8 mouse cellular contexts compared by ENCODE assay signal in the genomic region with DNA sequence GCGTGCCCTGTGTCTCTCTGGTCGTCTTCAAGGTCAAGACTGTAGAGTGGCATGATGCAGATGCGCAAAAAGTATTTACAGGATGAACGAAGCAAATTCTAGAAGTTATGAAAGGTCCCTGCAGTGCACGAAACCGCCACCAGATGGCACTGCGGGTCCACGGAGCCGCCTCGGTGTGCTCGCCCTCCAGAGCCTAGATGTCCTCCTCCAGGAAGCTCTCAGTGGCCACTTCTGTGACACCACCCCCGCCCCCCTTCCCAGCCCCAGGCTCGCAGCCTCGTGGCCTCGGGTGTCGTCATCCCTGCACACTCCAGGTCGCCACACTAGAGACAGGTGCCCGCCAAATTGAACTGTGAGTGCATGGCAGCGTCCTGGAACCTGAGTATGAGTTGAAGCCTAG. TPM values are rescaled to one million over a fixed set of nuclear protein-coding genes. Genes with fewer than 3 reads are reported as not detected.
A peak's percentile ranks its signal among the peaks of the same experiment; 100 is the strongest.
DNase-seq lines count a peak whose midpoint lies in the region; ATAC-seq and TF ChIP-seq lines count a peak whose summit lies in the region.

No protein-coding gene starts in this region.

- ATAC-seq in embryonic facial prominence, embryonic 13.5 days (ENCODE audit: insufficient number of reproducible peaks, insufficient read depth, low FRiP score, low TSS enrichment, low read depth): no peak
- ATAC-seq in monocyte, adult 5-6 weeks (replicated peaks; ENCODE audit: insufficient number of reproducible peaks, low FRiP score, low TSS enrichment, poor library complexity, severe bottlenecking): peak; percentile 85
- ATAC-seq in stomach, embryonic 14.5 days (ENCODE audit: insufficient number of reproducible peaks, insufficient read depth, low FRiP score, low read depth): peak; percentile 57; the same call in 1 of the 2 replicates

- WGBS in embryonic facial prominence, embryonic 13.5 days: 2% methylated on average over 19 of the region's 19 CpGs
- WGBS in liver, adult 2 months: 5% methylated on average over 19 of the region's 19 CpGs
- WGBS in stomach, embryonic 14.5 days: 3% methylated on average over 19 of the region's 19 CpGs

- TF ChIP-seq POLR2A in liver, adult 2 months (IDR thresholded peaks at IDR 0.05; ENCODE audit: extremely low read depth, insufficient read depth, low read length): no peak

- H3K4me3 ChIP-seq in embryonic facial prominence, embryonic 13.5 days: peak overlapping the region; percentile 21
- H3K4me3 ChIP-seq in liver, adult 2 months (ENCODE audit: insufficient read depth, low read depth, low read length): no peak overlapping the region
- H3K4me3 ChIP-seq in stomach, embryonic 14.5 days (ENCODE audit: low read depth, low read length): no peak overlapping the region

- peak; percentile 75 for DNase-seq in 3T3-L1 (ENCODE audit: low read depth, low spot score)
- DNase-seq in adrenal gland, postnatal 36 days: peak; percentile 82 to 88
- peak; percentile 33 to 73 for DNase-seq in heart, adult 9 months (ENCODE audit: low spot score in 2 of 2)
- DNase-seq in kidney, adult 8-10 months: peak; percentile 69 to 88
- DNase-seq in liver, adult 2 months (ENCODE audit: extremely low read depth, low read depth, low spot score): peak; percentile 36

- peaks cover 63% of the 10 kb centered on the region for H3K27me3 ChIP-seq in embryonic facial prominence, embryonic 13.5 days
- peaks cover 12% of the 10 kb centered on the region; the same call in 1 of the 2 replicates for H3K27me3 ChIP-seq in liver, adult 2 months (ENCODE audit: control insufficient read depth, insufficient read depth, low read length)
- 0 out of 2 replicates have a peak, but pooled peaks cover 4% of the 10 kb centered on the region for H3K27me3 ChIP-seq in stomach, embryonic 14.5 days (ENCODE audit: control insufficient read depth, insufficient read depth, low read length)

- H3K79me2 ChIP-seq in liver, adult 2 months (ENCODE audit: control insufficient read depth, insufficient read depth, low read length): no peaks in the 10 kb centered on the region

- H3K4me1 ChIP-seq in embryonic facial prominence, embryonic 13.5 days: peaks cover 15% of the 10 kb centered on the region
- H3K4me1 ChIP-seq in liver, adult 2 months (ENCODE audit: control insufficient read depth, insufficient read depth, low read length): peaks cover 2% of the 10 kb centered on the region; the same call in 1 of the 2 replicates
- H3K4me1 ChIP-seq in stomach, embryonic 14.5 days (ENCODE audit: control insufficient read depth, insufficient read depth, low read length): no peaks in the 10 kb centered on the region

- H3K27ac ChIP-seq in embryonic facial prominence, embryonic 13.5 days: no peak overlapping the region
- H3K27ac ChIP-seq in liver, adult 2 months (replicated peaks; ENCODE audit: insufficient read depth, low read depth, low read length): no peak overlapping the region
- no peak overlapping the region for H3K27ac ChIP-seq in stomach, embryonic 14.5 days (ENCODE audit: low read length)

- no peaks in the 10 kb centered on the region for H3K36me3 ChIP-seq in embryonic facial prominence, embryonic 13.5 days
- H3K36me3 ChIP-seq in liver, adult 2 months (ENCODE audit: control insufficient read depth, insufficient read depth, low read length): no peaks in the 10 kb centered on the region
- no peaks in the 10 kb centered on the region for H3K36me3 ChIP-seq in stomach, embryonic 14.5 days (ENCODE audit: control insufficient read depth, insufficient read depth, low read length)

- TF ChIP-seq CTCF in liver, adult 2 months (IDR thresholded peaks at IDR 0.05; ENCODE audit: low read depth, low read length): peak; percentile 98

- peak overlapping the region; percentile 46 for H3K4me2 ChIP-seq in embryonic facial prominence, embryonic 13.5 days
- peak overlapping the region; percentile 28; the same call in 1 of the 2 replicates for H3K4me2 ChIP-seq in stomach, embryonic 14.5 days (replicated peaks; ENCODE audit: low read depth, low read length)

- H3K9ac ChIP-seq in embryonic facial prominence, embryonic 13.5 days: peak overlapping the region; percentile 52; the same call in 1 of the 2 replicates
- no peak overlapping the region for H3K9ac ChIP-seq in liver, adult 2 months (ENCODE audit: low read depth, low read length)
- H3K9ac ChIP-seq in stomach, embryonic 14.5 days (replicated peaks; ENCODE audit: low read depth, low read length): no peak overlapping the region

- no peaks in the 10 kb centered on the region for H3K9me3 ChIP-seq in embryonic facial prominence, embryonic 13.5 days
- H3K9me3 ChIP-seq in stomach, embryonic 14.5 days (ENCODE audit: control insufficient read depth, low read depth, low read length): no peaks in the 10 kb centered on the region

RNA-seq across cellular contexts. Expression of gene Ckm, which starts 0.8 kb away (rescaled TPM):
- total RNA-seq in adrenal gland, postnatal 36 days (2021): under 1 TPM in 1 of 2 experiments, not detected in 1; 0.66 TPM
- polyA plus RNA-seq in embryonic facial prominence, embryonic 13.5 days (2015; fragmentation: Nextera tagmentation; extraction: Ambion mirVana): 2.1 TPM in 1 of 2 replicates, not detected in the other
- 0.07 and 11.0 TPM in 2 replicates for total RNA-seq in liver, adult 2 months (2014; rRNA removed)
- 0.16 and 0.18 TPM in 2 replicates for polyA plus RNA-seq in liver, adult 2 months (2012; rRNA removed)
- total RNA-seq in monocyte, adult 5-6 weeks (2017): not detected in 3 replicates
- 1.7 and 3.2 TPM in 2 replicates for polyA plus RNA-seq in stomach, embryonic 14.5 days (2014; fragmentation: Nextera tagmentation; extraction: Ambion mirVana)

RNA-seq across cellular contexts. Expression of gene Klc3, which starts 1.5 kb away (rescaled TPM):
- 1 to 10 TPM in 1 of 2 experiments, under 1 TPM in 1; 0.89 to 2.2 TPM for total RNA-seq in adrenal gland, postnatal 36 days (2021)
- 14.5 and 14.8 TPM in 2 replicates for polyA plus RNA-seq in embryonic facial prominence, embryonic 13.5 days (2015; fragmentation: Nextera tagmentation; extraction: Ambion mirVana)
- total RNA-seq in liver, adult 2 months (2014; rRNA removed): 0.37 TPM in 1 of 2 replicates, not detected in the other
- polyA plus RNA-seq in liver, adult 2 months (2012; rRNA removed): 0.17 and 0.24 TPM in 2 replicates
- total RNA-seq in monocyte, adult 5-6 weeks (2017): 1.6 TPM in 2 of 3 replicates, not detected in the other
- polyA plus RNA-seq in stomach, embryonic 14.5 days (2014; fragmentation: Nextera tagmentation; extraction: Ambion mirVana): 6.0 and 8.9 TPM in 2 replicates

RNA-seq across cellular contexts. Expression of gene Ercc2, which starts 23.6 kb away (rescaled TPM):
- 10 to 100 TPM; 29.7 to 32.8 TPM for total RNA-seq in adrenal gland, postnatal 36 days (2021)
- 17.0 and 17.4 TPM in 2 replicates for polyA plus RNA-seq in embryonic facial prominence, embryonic 13.5 days (2015; fragmentation: Nextera tagmentation; extraction: Ambion mirVana)
- 8.7 and 9.4 TPM in 2 replicates for total RNA-seq in liver, adult 2 months (2014; rRNA removed)
- polyA plus RNA-seq in liver, adult 2 months (2012; rRNA removed): 18.7 and 26.8 TPM in 2 replicates
- 21.0 to 32.4 TPM (median 25.4 TPM) in 3 replicates for total RNA-seq in monocyte, adult 5-6 weeks (2017)
- polyA plus RNA-seq in stomach, embryonic 14.5 days (2014; fragmentation: Nextera tagmentation; extraction: Ambion mirVana): 8.8 and 10.3 TPM in 2 replicates

RNA-seq across cellular contexts. Expression of gene Ppp1r13l, which starts 45.9 kb away (rescaled TPM):
- 1 to 10 TPM; 5.8 to 8.9 TPM for total RNA-seq in adrenal gland, postnatal 36 days (2021)
- 8.3 and 12.6 TPM in 2 replicates for polyA plus RNA-seq in embryonic facial prominence, embryonic 13.5 days (2015; fragmentation: Nextera tagmentation; extraction: Ambion mirVana)
- total RNA-seq in liver, adult 2 months (2014; rRNA removed): 0.18 and 0.20 TPM in 2 replicates
- 3.0 and 4.6 TPM in 2 replicates for polyA plus RNA-seq in liver, adult 2 months (2012; rRNA removed)
- not detected in 3 replicates for total RNA-seq in monocyte, adult 5-6 weeks (2017)
- polyA plus RNA-seq in stomach, embryonic 14.5 days (2014; fragmentation: Nextera tagmentation; extraction: Ambion mirVana): 9.6 and 10.0 TPM in 2 replicates

RNA-seq across cellular contexts. Expression of gene Cd3eap, which starts 46.1 kb away (rescaled TPM):
- 10 to 100 TPM; 11.3 to 12.8 TPM for total RNA-seq in adrenal gland, postnatal 36 days (2021)
- polyA plus RNA-seq in embryonic facial prominence, embryonic 13.5 days (2015; fragmentation: Nextera tagmentation; extraction: Ambion mirVana): 29.4 and 30.5 TPM in 2 replicates
- total RNA-seq in liver, adult 2 months (2014; rRNA removed): 1.3 and 1.7 TPM in 2 replicates
- 6.5 and 7.0 TPM in 2 replicates for polyA plus RNA-seq in liver, adult 2 months (2012; rRNA removed)
- 6.9 to 8.9 TPM (median 7.2 TPM) in 3 replicates for total RNA-seq in monocyte, adult 5-6 weeks (2017)
- polyA plus RNA-seq in stomach, embryonic 14.5 days (2014; fragmentation: Nextera tagmentation; extraction: Ambion mirVana): 20.5 and 23.9 TPM in 2 replicates
